ENCODE assay signal across 11 mouse cellular contexts in genomic region chr8:92353405-92353804, GRCm38 (mm10). TPM values are rescaled to one million over a fixed set of nuclear protein-coding genes. Genes with fewer than 3 reads are reported as not detected.
DNase-seq lines count a peak whose midpoint lies in the region; ATAC-seq and TF ChIP-seq lines count a peak whose summit lies in the region.
"Had no signal": no experiment of that assay in that cellular context is flagged by ENCODE, and none has a peak within 500 bp of the region (broad histone marks: within the 10 kb centered on the region; RNA-seq: fewer than 3 reads in every experiment).

No protein-coding gene starts in this region.

- H3K36me3 ChIP-seq in kidney, embryonic 15.5 days, result no peaks in the 10 kb centered on the region
- H3K36me3 ChIP-seq in embryonic facial prominence, embryonic 15.5 days, result no peaks in the 10 kb centered on the region
- H3K36me3 ChIP-seq in midbrain, embryonic 11.5 days (ENCODE audit: control insufficient read depth, insufficient read depth, low read length), result no peaks in the 10 kb centered on the region

- TF ChIP-seq POLR2A in brain, embryonic 14.5 days (IDR thresholded peaks at IDR 0.05; ENCODE audit: borderline replicate concordance, extremely low read depth, insufficient read depth, insufficient read length, poor library complexity, severe bottlenecking), result no peak

- peak overlapping the region; percentile 68; the same call in 1 of the 2 replicates for H3K4me3 ChIP-seq in kidney, embryonic 15.5 days (replicated peaks)
- H3K4me3 ChIP-seq in embryonic facial prominence, embryonic 15.5 days (replicated peaks), result peak overlapping the region; percentile 75
- peak overlapping the region; percentile 97 for H3K4me3 ChIP-seq in midbrain, embryonic 11.5 days (ENCODE audit: low read depth, low read length)

- no peak overlapping the region for H3K9ac ChIP-seq in kidney, embryonic 15.5 days
- no peak overlapping the region for H3K9ac ChIP-seq in embryonic facial prominence, embryonic 15.5 days
- H3K9ac ChIP-seq in midbrain, embryonic 11.5 days (ENCODE audit: low read length), result peak overlapping the region; percentile 82

- TF ChIP-seq CTCF in brain, embryonic 14.5 days (IDR thresholded peaks at IDR 0.05; ENCODE audit: borderline replicate concordance, extremely low read depth, insufficient read depth, insufficient read length), result no peak

- no peak for ATAC-seq in kidney, embryonic 15.5 days (replicated peaks; ENCODE audit: low FRiP score)
- no peak for ATAC-seq in embryonic facial prominence, embryonic 15.5 days (ENCODE audit: insufficient number of reproducible peaks, low FRiP score, low TSS enrichment, low read depth)
- ATAC-seq in midbrain, embryonic 11.5 days (ENCODE audit: low FRiP score), result no peak
- no peak for ATAC-seq in megakaryocyte-erythroid progenitor cell, adult 5-6 weeks (replicated peaks; ENCODE audit: low FRiP score, low TSS enrichment, poor library complexity, severe bottlenecking)

- no peaks in the 10 kb centered on the region for H3K9me3 ChIP-seq in kidney, embryonic 15.5 days (replicated peaks)
- no peaks in the 10 kb centered on the region for H3K9me3 ChIP-seq in embryonic facial prominence, embryonic 15.5 days (replicated peaks)
- no peaks in the 10 kb centered on the region for H3K9me3 ChIP-seq in midbrain, embryonic 11.5 days (ENCODE audit: control insufficient read depth, low read length)

- peaks cover 32% of the 10 kb centered on the region for H3K4me1 ChIP-seq in kidney, embryonic 15.5 days
- H3K4me1 ChIP-seq in embryonic facial prominence, embryonic 15.5 days, result peaks cover 35% of the 10 kb centered on the region
- peaks cover 21% of the 10 kb centered on the region for H3K4me1 ChIP-seq in midbrain, embryonic 11.5 days (ENCODE audit: control insufficient read depth, insufficient read depth, low read length)

- peak overlapping the region; percentile 89 for H3K4me2 ChIP-seq in kidney, embryonic 15.5 days
- H3K4me2 ChIP-seq in embryonic facial prominence, embryonic 15.5 days (replicated peaks), result peak overlapping the region; percentile 84
- peak overlapping the region; percentile 90 for H3K4me2 ChIP-seq in midbrain, embryonic 11.5 days

- no peak overlapping the region for H3K27ac ChIP-seq in kidney, embryonic 15.5 days
- H3K27ac ChIP-seq in embryonic facial prominence, embryonic 15.5 days (replicated peaks), result no peak overlapping the region
- no peak overlapping the region for H3K27ac ChIP-seq in midbrain, embryonic 11.5 days (ENCODE audit: low read depth, low read length)

- no peak for DNase-seq in kidney, adult 9 months
- peak; percentile 39 for DNase-seq in brain, embryonic 14.5 days (ENCODE audit: low read depth)
- DNase-seq in midbrain, embryonic 11.5 days (ENCODE audit: low spot score, missing footprints), result peak; percentile 90
- no peak for DNase-seq in layer of hippocampus, postnatal 25 days (ENCODE audit: extremely low spot score in 1 of 2, low spot score in 1 of 2)
- no peak for DNase-seq in urinary bladder, adult 18-20 months (ENCODE audit: low spot score in 2 of 2)
- DNase-seq: cerebellum, adult 18-20 months; kidney, postnatal 25 days had no signal

- H3K27me3 ChIP-seq in kidney, embryonic 15.5 days, result peaks cover 85% of the 10 kb centered on the region
- H3K27me3 ChIP-seq in embryonic facial prominence, embryonic 15.5 days, result peaks cover 8% of the 10 kb centered on the region; the same call in 1 of the 2 replicates
- no peaks in the 10 kb centered on the region for H3K27me3 ChIP-seq in midbrain, embryonic 11.5 days (ENCODE audit: control insufficient read depth, insufficient read depth, low read length)

- WGBS in kidney, embryonic 15.5 days, result 16% methylated on average over 6 of the region's 6 CpGs
- WGBS in embryonic facial prominence, embryonic 15.5 days, result 14% methylated on average over 6 of the region's 6 CpGs
- WGBS in midbrain, embryonic 11.5 days, result 6% methylated on average over 6 of the region's 6 CpGs

RNA-seq across cellular contexts. Expression of gene Irx5, which starts 4.0 kb away (rescaled TPM):
- polyA plus RNA-seq in kidney, embryonic 15.5 days (2015; fragmentation: Nextera tagmentation; extraction: Ambion mirVana), result 2.3 and 2.8 TPM in 2 replicates
- polyA plus RNA-seq in brain, embryonic 14.5 days (2012; rRNA removed), result 15.7 and 26.1 TPM in 2 replicates
- polyA plus RNA-seq in embryonic facial prominence, embryonic 15.5 days (2015; fragmentation: Nextera tagmentation; extraction: Ambion mirVana), result 20.2 and 23.1 TPM in 2 replicates
- 40.5 and 43.2 TPM in 2 replicates for polyA plus RNA-seq in midbrain, embryonic 11.5 days (2014; fragmentation: Nextera tagmentation; extraction: Ambion mirVana)
- under 1 TPM in 1 of 2 experiments, not detected in 1; 0.14 TPM for total RNA-seq in layer of hippocampus, postnatal 25 days (2021)
- not detected in 2 replicates for total RNA-seq in megakaryocyte-erythroid progenitor cell, adult 5-6 weeks (2014; fragmentation: Nextera tagmentation)
- not detected in 2 replicates for total RNA-seq in megakaryocyte-erythroid progenitor cell, adult 5-6 weeks (2017)
- polyA plus RNA-seq: liver, embryonic 16.5 days had no signal

Comparison
In these comparisons a context has a peak if more than half of its experiments do, and no peak if none do; other contexts are left out.
1. DNase-seq: peak in brain, embryonic 14.5 days (single experiment) and midbrain, embryonic 11.5 days (single experiment); none in kidney, adult 9 months (single experiment), layer of hippocampus, postnatal 25 days (0 of 2) and urinary bladder, adult 18-20 months (0 of 2).
2. Peak in every context shown above with its lines, with median percentiles within 50 percentile points of each other: H3K4me2 ChIP-seq and H3K4me3 ChIP-seq.